17 mouse cellular contexts compared by ENCODE assay signal in the genomic region with DNA sequence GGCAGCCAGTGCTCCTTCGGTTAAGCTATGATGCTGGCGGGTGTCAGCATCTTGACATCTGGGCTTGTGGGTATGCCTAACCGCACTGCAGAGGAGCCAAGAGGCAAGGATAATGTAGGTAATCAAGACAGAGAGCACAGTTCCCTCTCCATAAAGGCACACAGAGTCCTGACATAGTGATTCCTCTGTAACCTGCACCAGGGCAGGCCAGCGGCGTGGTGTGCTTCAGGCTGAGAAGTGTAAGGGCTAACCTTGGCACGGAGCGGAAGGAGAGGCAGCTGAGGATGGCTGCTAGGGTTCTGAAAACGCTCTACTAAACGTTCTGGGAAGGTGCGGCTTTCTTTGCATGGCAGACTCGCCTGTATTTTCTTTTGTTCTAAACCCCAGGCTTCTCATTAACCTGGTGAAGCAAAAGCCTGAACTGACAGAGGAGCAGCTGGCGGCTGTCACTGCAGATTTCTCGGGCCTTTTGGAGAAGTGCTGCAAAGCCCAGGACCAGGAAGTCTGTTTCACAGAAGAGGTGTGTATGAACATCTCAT. TPM values are rescaled to one million over a fixed set of nuclear protein-coding genes. Genes with fewer than 3 reads are reported as not detected.
DNase-seq lines count a peak whose midpoint lies in the region; ATAC-seq and TF ChIP-seq lines count a peak whose summit lies in the region.
"Had no signal": no experiment of that assay in that cellular context is flagged by ENCODE, and none has a peak within 500 bp of the region (broad histone marks: within the 10 kb centered on the region; RNA-seq: fewer than 3 reads in every experiment).

No protein-coding gene starts in this region.

- H3K27ac ChIP-seq in intestine, embryonic 15.5 days = no peak overlapping the region
- H3K27ac ChIP-seq in intestine, embryonic 16.5 days (ENCODE audit: low read length) = no peak overlapping the region
- no peak overlapping the region for H3K27ac ChIP-seq in ES-E14 (ENCODE audit: insufficient read depth, low read depth, low read length, poor library complexity, severe bottlenecking)
- no peak overlapping the region for H3K27ac ChIP-seq in forebrain, embryonic 15.5 days (replicated peaks)
- H3K27ac ChIP-seq in midbrain, embryonic 12.5 days (replicated peaks) = 0 out of 2 replicates have a peak overlapping the region, but pooled peaks have one; percentile 27
- H3K27ac ChIP-seq: embryonic facial prominence, embryonic 13.5 days; heart, adult 2 months; neural tube, embryonic 12.5 days had no signal

- no peak overlapping the region for H3K9ac ChIP-seq in intestine, embryonic 15.5 days
- no peak overlapping the region for H3K9ac ChIP-seq in intestine, embryonic 16.5 days (ENCODE audit: low read depth, low read length)
- H3K9ac ChIP-seq in ES-E14 (ENCODE audit: insufficient read depth, low read depth, low read length, poor library complexity, severe bottlenecking) = peak overlapping the region; percentile 0; the same call in 1 of the 2 replicates
- H3K9ac ChIP-seq in forebrain, embryonic 15.5 days (replicated peaks) = no peak overlapping the region
- 0 out of 2 replicates have a peak overlapping the region, but pooled peaks have one; percentile 24 for H3K9ac ChIP-seq in midbrain, embryonic 12.5 days (replicated peaks)
- H3K9ac ChIP-seq: embryonic facial prominence, embryonic 13.5 days; neural tube, embryonic 12.5 days had no signal

- no peaks in the 10 kb centered on the region for H3K36me3 ChIP-seq in intestine, embryonic 15.5 days
- no peaks in the 10 kb centered on the region for H3K36me3 ChIP-seq in intestine, embryonic 16.5 days (ENCODE audit: control insufficient read depth, insufficient read depth, low read length)
- no peaks in the 10 kb centered on the region for H3K36me3 ChIP-seq in ES-E14 (ENCODE audit: control insufficient read depth, insufficient read depth, low read length, poor library complexity, severe bottlenecking)
- no peaks in the 10 kb centered on the region for H3K36me3 ChIP-seq in forebrain, embryonic 15.5 days
- H3K36me3 ChIP-seq in midbrain, embryonic 12.5 days = no peaks in the 10 kb centered on the region
- H3K36me3 ChIP-seq: embryonic facial prominence, embryonic 13.5 days; neural tube, embryonic 12.5 days had no signal

- 0 out of 2 replicates have a peak, but pooled peaks have one; percentile 23 for ATAC-seq in intestine, embryonic 15.5 days
- no peak for ATAC-seq in intestine, embryonic 16.5 days
- 0 out of 2 replicates have a peak, but pooled peaks have one; percentile 32 for ATAC-seq in forebrain, embryonic 15.5 days (replicated peaks)
- peak; percentile 73 for ATAC-seq in midbrain, embryonic 12.5 days (ENCODE audit: low FRiP score, low read depth)
- ATAC-seq: CD4-positive, CD25-positive, alpha-beta regulatory T cell, adult 4 months had no signal

- H3K4me1 ChIP-seq in intestine, embryonic 15.5 days (replicated peaks) = no peaks in the 10 kb centered on the region
- no peaks in the 10 kb centered on the region for H3K4me1 ChIP-seq in intestine, embryonic 16.5 days (ENCODE audit: control insufficient read depth, insufficient read depth, low read length)
- no peaks in the 10 kb centered on the region for H3K4me1 ChIP-seq in ES-E14 (ENCODE audit: control insufficient read depth in 2 of 2, insufficient read depth in 2 of 2, low read length in 2 of 2, poor library complexity in 1 of 2)
- H3K4me1 ChIP-seq in forebrain, embryonic 15.5 days = no peaks in the 10 kb centered on the region
- no peaks in the 10 kb centered on the region for H3K4me1 ChIP-seq in midbrain, embryonic 12.5 days
- H3K4me1 ChIP-seq: embryonic facial prominence, embryonic 13.5 days; neural tube, embryonic 12.5 days had no signal

- DNase-seq in ES-E14 (ENCODE audit: low read depth, low spot score) = peak; percentile 9
- no peak for DNase-seq in urinary bladder, postnatal 10 days (ENCODE audit: low spot score)
- no peak for DNase-seq in spleen, postnatal 14 days (ENCODE audit: low spot score in 2 of 2)
- DNase-seq in thymus, postnatal 4 days = no peak
- DNase-seq: cerebellum, adult 8-10 months; heart, adult 2 months; lung, adult 2 months had no signal

- H3K4me2 ChIP-seq in intestine, embryonic 15.5 days (replicated peaks) = no peak overlapping the region
- no peak overlapping the region for H3K4me2 ChIP-seq in intestine, embryonic 16.5 days (ENCODE audit: low read depth, low read length)
- no peak overlapping the region for H3K4me2 ChIP-seq in forebrain, embryonic 15.5 days (replicated peaks)
- no peak overlapping the region for H3K4me2 ChIP-seq in midbrain, embryonic 12.5 days (replicated peaks)
- H3K4me2 ChIP-seq: embryonic facial prominence, embryonic 13.5 days; neural tube, embryonic 12.5 days had no signal

- 69% methylated on average over 13 of the region's 13 CpGs for WGBS in intestine, embryonic 15.5 days
- 61% methylated on average over 13 of the region's 13 CpGs for WGBS in intestine, embryonic 16.5 days
- 32% methylated on average over 13 of the region's 13 CpGs for WGBS in forebrain, embryonic 15.5 days
- WGBS in midbrain, embryonic 12.5 days = 47% methylated on average over 13 of the region's 13 CpGs

- in situ Hi-C loops in ES-E14 (cut with MboI; ENCODE audit: low sequenced_read_pairs in 2 of 2, unreplicated experiment in 2 of 2) = no loop called here

- H3K27me3 ChIP-seq in intestine, embryonic 15.5 days (replicated peaks) = no peaks in the 10 kb centered on the region
- no peaks in the 10 kb centered on the region for H3K27me3 ChIP-seq in intestine, embryonic 16.5 days (replicated peaks; ENCODE audit: control insufficient read depth, insufficient read depth, low read length)
- H3K27me3 ChIP-seq in forebrain, embryonic 15.5 days = no peaks in the 10 kb centered on the region
- H3K27me3 ChIP-seq in midbrain, embryonic 12.5 days = no peaks in the 10 kb centered on the region
- H3K27me3 ChIP-seq: embryonic facial prominence, embryonic 13.5 days; neural tube, embryonic 12.5 days had no signal

- no peak overlapping the region for H3K4me3 ChIP-seq in intestine, embryonic 15.5 days (replicated peaks)
- no peak overlapping the region for H3K4me3 ChIP-seq in intestine, embryonic 16.5 days (ENCODE audit: low read length)
- peak overlapping the region in 1 of 2 experiments; percentile 3; a peak in 1 of 4 replicates for H3K4me3 ChIP-seq in ES-E14 (ENCODE audit: insufficient read depth in 1 of 2, low read depth in 1 of 2, low read length in 2 of 2, poor library complexity in 1 of 2, severe bottlenecking in 1 of 2)
- no peak overlapping the region for H3K4me3 ChIP-seq in forebrain, embryonic 15.5 days
- H3K4me3 ChIP-seq in midbrain, embryonic 12.5 days = no peak overlapping the region
- H3K4me3 ChIP-seq: embryonic facial prominence, embryonic 13.5 days; heart, adult 2 months; neural tube, embryonic 12.5 days had no signal

- no peaks in the 10 kb centered on the region for H3K9me3 ChIP-seq in intestine, embryonic 15.5 days
- no peaks in the 10 kb centered on the region for H3K9me3 ChIP-seq in intestine, embryonic 16.5 days (ENCODE audit: control insufficient read depth, low read length)
- H3K9me3 ChIP-seq in ES-E14 (ENCODE audit: control insufficient read depth, insufficient read depth, low read depth, low read length) = no peaks in the 10 kb centered on the region
- no peaks in the 10 kb centered on the region for H3K9me3 ChIP-seq in forebrain, embryonic 15.5 days
- no peaks in the 10 kb centered on the region for H3K9me3 ChIP-seq in midbrain, embryonic 12.5 days
- H3K9me3 ChIP-seq: embryonic facial prominence, embryonic 13.5 days; neural tube, embryonic 12.5 days had no signal

TF ChIP-seq in ES-E14, 5 proteins besides CTCF, POLR2A, EP300 and RAD21:
- no peak for TF ChIP-seq ZNF384 (IDR thresholded peaks at IDR 0.05; ENCODE audit: low read depth, low read length)
- TF ChIP-seq ZC3H11A (IDR thresholded peaks at IDR 0.05; ENCODE audit: borderline replicate concordance, low read depth, low read length) = no peak
- no peak for TF ChIP-seq HCFC1 (IDR thresholded peaks at IDR 0.05; ENCODE audit: borderline replicate concordance, insufficient read depth, low read length)
- TF ChIP-seq CHD2 (IDR thresholded peaks at IDR 0.05; ENCODE audit: low read depth, low read length) = no peak
- TF ChIP-seq MAFK (IDR thresholded peaks at IDR 0.05; ENCODE audit: insufficient read depth, low read depth, low read length) = no peak

RNA-seq across cellular contexts. Expression of a gene that starts 11.3 kb away (rescaled TPM):
- 9.4 and 10.7 TPM in 2 replicates for polyA plus RNA-seq in intestine, embryonic 15.5 days (2015; fragmentation: Nextera tagmentation; extraction: Ambion mirVana)
- polyA plus RNA-seq in intestine, embryonic 16.5 days (2015; fragmentation: Nextera tagmentation; extraction: Ambion mirVana) = 11.9 and 13.5 TPM in 2 replicates
- total RNA-seq in ES-E14 (2012; rRNA removed) = not detected in 2 replicates
- polyA plus RNA-seq in forebrain, embryonic 15.5 days (2015; fragmentation: Nextera tagmentation; extraction: Ambion mirVana) = not detected in 2 replicates
- polyA plus RNA-seq in midbrain, embryonic 12.5 days (2016; fragmentation: Nextera tagmentation; extraction: Ambion mirVana) = not detected in 2 replicates
- total RNA-seq: heart, adult 2 months; heart, postnatal 25 days; megakaryocyte, adult 5-6 weeks had no signal
- polyA plus RNA-seq: CD4-positive, CD25-positive, alpha-beta regulatory T cell, adult 4 months; embryonic facial prominence, embryonic 13.5 days; heart, adult 2 months; limb, embryonic 11.5 days; lung, adult 2 months; neural tube, embryonic 12.5 days had no signal

RNA-seq across cellular contexts. Expression of a gene that starts 16.9 kb away (rescaled TPM):
- polyA plus RNA-seq in intestine, embryonic 15.5 days (2015; fragmentation: Nextera tagmentation; extraction: Ambion mirVana) = 175 and 235 TPM in 2 replicates
- 221 and 328 TPM in 2 replicates for polyA plus RNA-seq in intestine, embryonic 16.5 days (2015; fragmentation: Nextera tagmentation; extraction: Ambion mirVana)
- total RNA-seq in ES-E14 (2012; rRNA removed) = 0.18 TPM in 1 of 2 replicates, not detected in the other
- 4.4 TPM in 1 of 2 replicates, not detected in the other for polyA plus RNA-seq in forebrain, embryonic 15.5 days (2015; fragmentation: Nextera tagmentation; extraction: Ambion mirVana)
- polyA plus RNA-seq in midbrain, embryonic 12.5 days (2016; fragmentation: Nextera tagmentation; extraction: Ambion mirVana) = 0.11 and 15.1 TPM in 2 replicates
- total RNA-seq: heart, adult 2 months; heart, postnatal 25 days; megakaryocyte, adult 5-6 weeks had no signal
- polyA plus RNA-seq: heart, adult 2 months had no signal

RNA-seq across cellular contexts. Expression of a gene that starts 46.8 kb away (rescaled TPM):
- polyA plus RNA-seq in intestine, embryonic 15.5 days (2015; fragmentation: Nextera tagmentation; extraction: Ambion mirVana) = 51.4 and 80.7 TPM in 2 replicates
- polyA plus RNA-seq in intestine, embryonic 16.5 days (2015; fragmentation: Nextera tagmentation; extraction: Ambion mirVana) = 40.3 and 106 TPM in 2 replicates
- not detected in 2 replicates for total RNA-seq in ES-E14 (2012; rRNA removed)
- 3.1 TPM in 1 of 2 replicates, not detected in the other for polyA plus RNA-seq in forebrain, embryonic 15.5 days (2015; fragmentation: Nextera tagmentation; extraction: Ambion mirVana)
- polyA plus RNA-seq in midbrain, embryonic 12.5 days (2016; fragmentation: Nextera tagmentation; extraction: Ambion mirVana) = not detected in 2 replicates
- total RNA-seq: heart, adult 2 months; heart, postnatal 25 days; megakaryocyte, adult 5-6 weeks had no signal
- polyA plus RNA-seq: CD4-positive, CD25-positive, alpha-beta regulatory T cell, adult 4 months had no signal

RNA-seq across cellular contexts. Expression of a gene that starts 53.4 kb away (rescaled TPM):
- polyA plus RNA-seq in intestine, embryonic 15.5 days (2015; fragmentation: Nextera tagmentation; extraction: Ambion mirVana) = 0.06 TPM in 1 of 2 replicates, not detected in the other
- 0.10 and 0.11 TPM in 2 replicates for polyA plus RNA-seq in intestine, embryonic 16.5 days (2015; fragmentation: Nextera tagmentation; extraction: Ambion mirVana)
- total RNA-seq in ES-E14 (2012; rRNA removed) = not detected in 2 replicates
- 0.10 TPM in 1 of 2 replicates, not detected in the other for polyA plus RNA-seq in forebrain, embryonic 15.5 days (2015; fragmentation: Nextera tagmentation; extraction: Ambion mirVana)
- polyA plus RNA-seq in midbrain, embryonic 12.5 days (2016; fragmentation: Nextera tagmentation; extraction: Ambion mirVana) = not detected in 2 replicates
- total RNA-seq: heart, adult 2 months; heart, postnatal 25 days; megakaryocyte, adult 5-6 weeks had no signal
- polyA plus RNA-seq: embryonic facial prominence, embryonic 13.5 days; heart, adult 2 months; limb, embryonic 11.5 days; lung, adult 2 months; neural tube, embryonic 12.5 days had no signal

Comparison
In these comparisons a context has a peak if more than half of its experiments do, and no peak if none do; other contexts are left out.
1. H3K9ac ChIP-seq: peak in ES-E14 (single experiment) and midbrain, embryonic 12.5 days (single experiment); none in intestine, embryonic 15.5 days (single experiment), intestine, embryonic 16.5 days (single experiment) and forebrain, embryonic 15.5 days (single experiment).
2. RNA of a gene that starts 11.3 kb away (polyA plus RNA-seq): 11.9 to 13.5 TPM in intestine, embryonic 16.5 days and 9.4 to 10.7 TPM in intestine, embryonic 15.5 days; not detected in forebrain, embryonic 15.5 days and not detected in midbrain, embryonic 12.5 days; every median in the first group is over 10 times any median in the second.
3. RNA of a gene that starts 16.9 kb away (polyA plus RNA-seq): 221 to 328 TPM in intestine, embryonic 16.5 days and 175 to 235 TPM in intestine, embryonic 15.5 days; 0.11 to 15.1 TPM in midbrain, embryonic 12.5 days and 4.4 TPM in forebrain, embryonic 15.5 days; every median in the first group is over 10 times any median in the second.